12 mouse cellular contexts compared by ENCODE assay signal in genomic region chr16:17733646-17734045, GRCm38 (mm10). TPM values are rescaled to one million over a fixed set of nuclear protein-coding genes. Genes with fewer than 3 reads are reported as not detected.
A peak's percentile ranks its signal among the peaks of the same experiment; 100 is the strongest.
DNase-seq lines count a peak whose midpoint lies in the region; ATAC-seq and TF ChIP-seq lines count a peak whose summit lies in the region.
"Had no signal": no experiment of that assay in that cellular context is flagged by ENCODE, and none has a peak within 500 bp of the region (broad histone marks: within the 10 kb centered on the region; RNA-seq: fewer than 3 reads in every experiment).

No protein-coding gene starts in this region.

- H3K4me1 ChIP-seq in heart, embryonic 10.5 days = no peaks in the 10 kb centered on the region
- H3K4me1 ChIP-seq in lung, embryonic 14.5 days (ENCODE audit: insufficient read depth) = no peaks in the 10 kb centered on the region
- H3K4me1 ChIP-seq in limb, embryonic 10.5 days = peaks cover 12% of the 10 kb centered on the region
- no peaks in the 10 kb centered on the region for H3K4me1 ChIP-seq in stomach, embryonic 14.5 days (ENCODE audit: control insufficient read depth, insufficient read depth, low read length)

- no peaks in the 10 kb centered on the region for H3K9me3 ChIP-seq in heart, embryonic 10.5 days
- no peaks in the 10 kb centered on the region for H3K9me3 ChIP-seq in lung, embryonic 14.5 days (ENCODE audit: low read depth, low read length)
- no peaks in the 10 kb centered on the region for H3K9me3 ChIP-seq in limb, embryonic 10.5 days (replicated peaks)
- H3K9me3 ChIP-seq in stomach, embryonic 14.5 days (ENCODE audit: control insufficient read depth, low read depth, low read length) = no peaks in the 10 kb centered on the region

- no peak overlapping the region for H3K9ac ChIP-seq in lung, embryonic 14.5 days
- no peak overlapping the region for H3K9ac ChIP-seq in stomach, embryonic 14.5 days (replicated peaks; ENCODE audit: low read depth, low read length)

- no peak for TF ChIP-seq CTCF in lung, embryonic 14.5 days (IDR thresholded peaks at IDR 0.05; ENCODE audit: low read depth)

- 55% methylated on average over 2 of the region's 2 CpGs for WGBS in heart, embryonic 10.5 days
- WGBS in lung, embryonic 14.5 days = 55% methylated on average over 2 of the region's 2 CpGs
- 64% methylated on average over 2 of the region's 2 CpGs for WGBS in limb, embryonic 10.5 days
- 60% methylated on average over 2 of the region's 2 CpGs for WGBS in stomach, embryonic 14.5 days

- no peak for ATAC-seq in lung, embryonic 14.5 days (ENCODE audit: insufficient read depth)
- ATAC-seq in stomach, embryonic 14.5 days (ENCODE audit: insufficient number of reproducible peaks, insufficient read depth, low FRiP score, low read depth) = no peak

- H3K27ac ChIP-seq in heart, embryonic 10.5 days = 0 out of 2 replicates have a peak overlapping the region, but pooled peaks have one; percentile 73
- no peak overlapping the region for H3K27ac ChIP-seq in lung, embryonic 14.5 days (ENCODE audit: low read depth)
- H3K27ac ChIP-seq in limb, embryonic 10.5 days = no peak overlapping the region
- no peak overlapping the region for H3K27ac ChIP-seq in stomach, embryonic 14.5 days (ENCODE audit: low read length)

- peak overlapping the region; percentile 46 for H3K4me3 ChIP-seq in heart, embryonic 10.5 days
- peak overlapping the region; percentile 20; the same call in 1 of the 2 replicates for H3K4me3 ChIP-seq in lung, embryonic 14.5 days (ENCODE audit: low read depth, low read length)
- peak overlapping the region; percentile 25; the same call in 1 of the 2 replicates for H3K4me3 ChIP-seq in limb, embryonic 10.5 days
- no peak overlapping the region for H3K4me3 ChIP-seq in stomach, embryonic 14.5 days (ENCODE audit: low read depth, low read length)

- H3K27me3 ChIP-seq in heart, embryonic 10.5 days (ENCODE audit: insufficient read depth, poor library complexity, severe bottlenecking) = peaks cover 18% of the 10 kb centered on the region
- H3K27me3 ChIP-seq in lung, embryonic 14.5 days (ENCODE audit: insufficient read depth, low read length) = no peaks in the 10 kb centered on the region
- peaks cover 20% of the 10 kb centered on the region for H3K27me3 ChIP-seq in limb, embryonic 10.5 days (ENCODE audit: low read depth, poor library complexity, severe bottlenecking)
- no peaks in the 10 kb centered on the region for H3K27me3 ChIP-seq in stomach, embryonic 14.5 days (ENCODE audit: control insufficient read depth, insufficient read depth, low read length)

- H3K4me2 ChIP-seq in lung, embryonic 14.5 days = peak overlapping the region; percentile 48; the same call in 1 of the 2 replicates
- H3K4me2 ChIP-seq in stomach, embryonic 14.5 days (replicated peaks; ENCODE audit: low read depth, low read length) = peak overlapping the region; percentile 35

- DNase-seq in heart, embryonic 10.5 days (ENCODE audit: low spot score) = no peak
- DNase-seq in heart, adult 18-20 months = no peak
- DNase-seq in lung, embryonic 14.5 days = no peak
- no peak for DNase-seq in lung, postnatal 10 days
- DNase-seq in limb, embryonic 10.5 days (ENCODE audit: low spot score) = no peak
- DNase-seq in urinary bladder, postnatal 36 days (ENCODE audit: low spot score in 2 of 2) = no peak
- no peak for DNase-seq in adrenal gland, postnatal 25 days
- DNase-seq: adrenal gland, adult 2 months; cerebellum, postnatal 14 days; kidney, adult 8-10 months; lung, adult 2 months had no signal

- no peaks in the 10 kb centered on the region for H3K36me3 ChIP-seq in heart, embryonic 10.5 days
- no peaks in the 10 kb centered on the region for H3K36me3 ChIP-seq in lung, embryonic 14.5 days (ENCODE audit: insufficient read depth)
- H3K36me3 ChIP-seq in limb, embryonic 10.5 days = no peaks in the 10 kb centered on the region
- no peaks in the 10 kb centered on the region for H3K36me3 ChIP-seq in stomach, embryonic 14.5 days (ENCODE audit: control insufficient read depth, insufficient read depth, low read length)

RNA-seq across cellular contexts. Expression of gene Med15, which starts 1.0 kb away (rescaled TPM):
- polyA plus RNA-seq in heart, embryonic 10.5 days (2016; fragmentation: Nextera tagmentation; extraction: Ambion mirVana) = 45.4 and 48.0 TPM in 2 replicates
- 10 to 100 TPM; 21.0 to 25.0 TPM for total RNA-seq in heart, adult 18-20 months (2021)
- polyA plus RNA-seq in lung, embryonic 14.5 days (2014; fragmentation: Nextera tagmentation; extraction: Ambion mirVana) = 40.8 and 46.0 TPM in 2 replicates
- 53.2 and 55.1 TPM in 2 replicates for polyA plus RNA-seq in limb, embryonic 10.5 days (2016; fragmentation: Nextera tagmentation; extraction: Ambion mirVana)
- polyA plus RNA-seq in stomach, embryonic 14.5 days (2014; fragmentation: Nextera tagmentation; extraction: Ambion mirVana) = 45.8 and 47.5 TPM in 2 replicates
- total RNA-seq in adrenal gland, postnatal 25 days (2021) = 74.8 and 76.0 TPM in 2 replicates

RNA-seq across cellular contexts. Expression of gene Klhl22, which starts 25.8 kb away (rescaled TPM):
- polyA plus RNA-seq in heart, embryonic 10.5 days (2016; fragmentation: Nextera tagmentation; extraction: Ambion mirVana) = 47.2 and 55.4 TPM in 2 replicates
- 10 to 100 TPM; 18.2 to 24.2 TPM for total RNA-seq in heart, adult 18-20 months (2021)
- polyA plus RNA-seq in lung, embryonic 14.5 days (2014; fragmentation: Nextera tagmentation; extraction: Ambion mirVana) = 67.0 and 70.7 TPM in 2 replicates
- polyA plus RNA-seq in limb, embryonic 10.5 days (2016; fragmentation: Nextera tagmentation; extraction: Ambion mirVana) = 70.4 and 81.3 TPM in 2 replicates
- 69.8 and 76.6 TPM in 2 replicates for polyA plus RNA-seq in stomach, embryonic 14.5 days (2014; fragmentation: Nextera tagmentation; extraction: Ambion mirVana)
- 32.3 and 49.0 TPM in 2 replicates for total RNA-seq in adrenal gland, postnatal 25 days (2021)
